Comparison of ENCODE assay signal across 14 mouse cellular contexts in the genomic region with DNA sequence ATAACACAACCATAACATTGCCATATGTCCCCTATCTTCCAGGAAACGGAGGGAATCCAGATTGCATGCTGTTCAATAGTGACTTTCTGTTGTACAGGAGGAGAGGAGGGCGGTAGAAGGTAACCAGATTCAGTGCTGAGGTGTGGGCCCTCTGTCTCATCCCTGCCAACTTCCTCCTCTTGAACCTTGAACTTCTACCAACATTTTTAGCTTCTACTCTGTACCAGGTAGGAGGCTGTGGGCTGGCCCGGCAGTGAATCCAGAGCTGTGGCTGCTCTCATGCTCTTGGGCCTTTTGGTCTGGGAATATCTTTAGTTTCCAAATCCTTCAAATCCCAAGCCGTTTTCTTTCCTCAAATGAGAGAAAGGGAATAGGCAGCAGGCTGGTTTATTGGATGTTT.
A peak's percentile ranks its signal among the peaks of the same experiment; 100 is the strongest.
DNase-seq lines count a peak whose midpoint lies in the region; ATAC-seq and TF ChIP-seq lines count a peak whose summit lies in the region.
"Had no signal": no experiment of that assay in that cellular context is flagged by ENCODE, and none has a peak within 500 bp of the region (broad histone marks: within the 10 kb centered on the region; RNA-seq: fewer than 3 reads in every experiment).

No protein-coding gene starts in this region.

- no peak for TF ChIP-seq CTCF in left cerebral cortex, adult 2 months (IDR thresholded peaks at IDR 0.05)

- 59% methylated on average over 4 of the region's 4 CpGs for WGBS in forebrain, embryonic 15.5 days
- 58% methylated on average over 4 of the region's 4 CpGs for WGBS in midbrain, embryonic 11.5 days
- WGBS in neural tube, embryonic 15.5 days: 59% methylated on average over 4 of the region's 4 CpGs

- H3K4me2 ChIP-seq in forebrain, embryonic 15.5 days (replicated peaks): no peak overlapping the region
- H3K4me2 ChIP-seq in midbrain, embryonic 11.5 days: no peak overlapping the region
- H3K4me2 ChIP-seq in neural tube, embryonic 15.5 days: no peak overlapping the region
- H3K4me2 ChIP-seq: embryonic facial prominence, embryonic 15.5 days; limb, embryonic 15.5 days had no signal

- no peaks in the 10 kb centered on the region for H3K36me3 ChIP-seq in forebrain, embryonic 15.5 days
- H3K36me3 ChIP-seq in midbrain, embryonic 11.5 days (ENCODE audit: control insufficient read depth, insufficient read depth, low read length): no peaks in the 10 kb centered on the region
- no peaks in the 10 kb centered on the region for H3K36me3 ChIP-seq in neural tube, embryonic 15.5 days
- H3K36me3 ChIP-seq: embryonic facial prominence, embryonic 15.5 days; limb, embryonic 15.5 days had no signal

- 0 out of 2 replicates have a peak, but pooled peaks have one; percentile 41 for ATAC-seq in forebrain, embryonic 15.5 days (replicated peaks)
- 0 out of 2 replicates have a peak, but pooled peaks have one; percentile 33 for ATAC-seq in midbrain, embryonic 11.5 days (ENCODE audit: low FRiP score)
- no peak for ATAC-seq in neural tube, embryonic 15.5 days (ENCODE audit: low FRiP score)

- peaks cover 11% of the 10 kb centered on the region for H3K4me1 ChIP-seq in forebrain, embryonic 15.5 days
- H3K4me1 ChIP-seq in midbrain, embryonic 11.5 days (ENCODE audit: control insufficient read depth, insufficient read depth, low read length): peaks cover 13% of the 10 kb centered on the region
- H3K4me1 ChIP-seq in neural tube, embryonic 15.5 days: peaks cover 13% of the 10 kb centered on the region
- H3K4me1 ChIP-seq: embryonic facial prominence, embryonic 15.5 days; limb, embryonic 15.5 days had no signal

- intact Hi-C loops in left cerebral cortex, adult 2 months (cut with DNase I): no loop called here
- intact Hi-C loops in left cerebral cortex, postnatal 4 days (cut with DNase I): no loop called here

- DNase-seq in left cerebral cortex, adult 2 months (ENCODE audit: extremely low spot score in 1 of 2, low spot score in 2 of 2): no peak
- DNase-seq in left cerebral cortex, postnatal 4 days: no peak
- DNase-seq in midbrain, embryonic 11.5 days (ENCODE audit: low spot score, missing footprints): no peak
- no peak for DNase-seq in thymus, postnatal 25 days
- no peak for DNase-seq in right cerebral cortex, adult 18-20 months
- DNase-seq: B cell, adult 2 months; gastrocnemius, postnatal 25 days; kidney, adult 8-10 months; kidney, postnatal 36 days; lung, postnatal 14 days had no signal

- H3K27me3 ChIP-seq in forebrain, embryonic 15.5 days: no peaks in the 10 kb centered on the region
- H3K27me3 ChIP-seq in midbrain, embryonic 11.5 days (ENCODE audit: control insufficient read depth, insufficient read depth, low read length): no peaks in the 10 kb centered on the region
- no peaks in the 10 kb centered on the region for H3K27me3 ChIP-seq in neural tube, embryonic 15.5 days (replicated peaks)
- H3K27me3 ChIP-seq: embryonic facial prominence, embryonic 15.5 days; limb, embryonic 15.5 days had no signal

- no peaks in the 10 kb centered on the region for H3K9me3 ChIP-seq in forebrain, embryonic 15.5 days
- H3K9me3 ChIP-seq in midbrain, embryonic 11.5 days (ENCODE audit: control insufficient read depth, low read length): no peaks in the 10 kb centered on the region
- H3K9me3 ChIP-seq in neural tube, embryonic 15.5 days (replicated peaks): no peaks in the 10 kb centered on the region
- H3K9me3 ChIP-seq: embryonic facial prominence, embryonic 15.5 days; limb, embryonic 15.5 days had no signal

- peak overlapping the region; percentile 71 for H3K27ac ChIP-seq in left cerebral cortex, adult 2 months
- peak overlapping the region; percentile 47 for H3K27ac ChIP-seq in forebrain, embryonic 15.5 days (replicated peaks)
- H3K27ac ChIP-seq in midbrain, embryonic 11.5 days (ENCODE audit: low read depth, low read length): no peak overlapping the region
- H3K27ac ChIP-seq in neural tube, embryonic 15.5 days (replicated peaks): peak overlapping the region; percentile 38; the same call in 1 of the 2 replicates
- H3K27ac ChIP-seq: embryonic facial prominence, embryonic 15.5 days; limb, embryonic 15.5 days had no signal

- H3K9ac ChIP-seq in forebrain, embryonic 15.5 days (replicated peaks): no peak overlapping the region
- H3K9ac ChIP-seq in midbrain, embryonic 11.5 days (ENCODE audit: low read length): no peak overlapping the region
- H3K9ac ChIP-seq in neural tube, embryonic 15.5 days (replicated peaks): no peak overlapping the region
- H3K9ac ChIP-seq: embryonic facial prominence, embryonic 15.5 days; limb, embryonic 15.5 days had no signal

- H3K4me3 ChIP-seq in left cerebral cortex, adult 2 months: no peak overlapping the region
- H3K4me3 ChIP-seq in forebrain, embryonic 15.5 days: no peak overlapping the region
- no peak overlapping the region for H3K4me3 ChIP-seq in midbrain, embryonic 11.5 days (ENCODE audit: low read depth, low read length)
- no peak overlapping the region for H3K4me3 ChIP-seq in neural tube, embryonic 15.5 days (replicated peaks)
- H3K4me3 ChIP-seq: embryonic facial prominence, embryonic 15.5 days; limb, embryonic 15.5 days had no signal
